Mouse (Mus musculus) left cerebral cortex, adult 2 months (tissue): ENCODE results near the gene Gm10320. TPM values are rescaled to one million over a fixed set of nuclear protein-coding genes. Genes with fewer than 3 reads are reported as not detected.
A peak's percentile ranks its signal among the peaks of the same experiment; 100 is the strongest.

Experiments used
- DNase-seq, 2 experiments: peaks; one replicate each; pipeline ENCODE4 v3.0.0; 2021 to 2022; ENCODE audit warnings: low spot score in 2 of 2, mixed read lengths in 1 of 2; ENCODE audit errors: extremely low spot score in 1 of 2
- H3K27ac ChIP-seq: fragments of 200-600 bp; 2 replicates; pipeline ENCODE4 v1.8.1; 2022
- H3K4me3 ChIP-seq: fragments of 200-600 bp; 2 replicates; pipeline ENCODE4 v1.8.1; 2022
- CTCF ChIP-seq: fragments of 200-600 bp; IDR thresholded peaks from 2 replicates; pipeline ENCODE4 v1.8.1; 2022; ENCODE audit warnings: antibody characterized with exemption, mild to moderate bottlenecking, moderate library complexity
- intact Hi-C: fragments of 180-260 bp; cut with DNase I; formaldehyde crosslinking; loops from one replicate; pipeline ENCODE4 v1.15.1; 2025
- total RNA-seq, 2 experiments: library from RNA; stranded (reverse); gene quantifications; 2 replicates each; pipeline ENCODE4 v1.2.3; 2021

Gene Gm10320
- total RNA-seq, 2 experiments from 2014 or later = not detected

DNA sequence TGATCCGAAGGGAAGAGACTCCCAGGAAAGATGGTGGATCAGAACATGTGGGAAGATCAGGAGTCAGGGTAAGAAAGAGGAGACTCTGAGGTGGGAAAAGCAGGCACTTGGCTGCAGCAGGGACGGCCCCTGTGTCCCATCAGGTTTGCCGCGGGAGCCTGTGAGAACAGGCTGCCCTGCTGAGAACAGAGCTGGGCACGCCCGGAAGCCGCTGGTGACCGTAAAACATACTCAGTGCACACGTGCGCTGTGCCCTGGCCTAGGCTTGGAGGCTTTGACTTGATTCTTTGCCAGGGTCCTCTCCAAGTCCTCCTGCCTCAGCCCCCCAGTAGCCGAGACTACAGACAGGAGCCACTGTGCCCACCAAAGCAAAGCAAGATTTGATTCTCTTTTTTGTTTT is 26.5 kb upstream of the Gm10320 start:
- Histone ChIP-seq H3K27ac (no peak overlapping the region), H3K4me3 (no peak overlapping the region)
- intact Hi-C loops = no loop called here
- peak in 1 of 2 experiments; percentile 1 for DNase-seq
- TF ChIP-seq CTCF = no peak

DNA sequence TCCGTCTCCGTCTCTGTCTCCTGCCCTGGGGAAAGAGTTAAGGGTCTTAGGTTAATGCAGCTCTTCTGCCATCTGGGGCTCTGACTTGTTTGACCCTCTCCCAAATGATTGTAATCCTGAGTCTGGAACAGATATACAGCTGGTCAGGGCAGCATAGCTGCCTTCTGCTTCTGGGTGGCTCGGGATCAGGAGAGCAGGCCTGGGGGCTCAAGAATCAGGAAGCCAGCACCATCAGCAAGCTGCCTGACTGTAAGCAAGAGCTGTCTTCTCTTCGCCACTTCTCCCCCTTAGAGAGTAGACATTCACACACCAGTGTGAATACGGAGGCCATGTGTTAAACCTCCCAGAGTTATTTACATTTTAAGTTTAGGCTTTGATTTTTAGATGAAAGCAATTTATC is 25.9 kb upstream of the Gm10320 start:
- intact Hi-C loops = no loop called here
- no peak for TF ChIP-seq CTCF
- DNase-seq = peak in 1 of 2 experiments; percentile 3
- Histone ChIP-seq H3K27ac (no peak overlapping the region), H3K4me3 (no peak overlapping the region)

DNA sequence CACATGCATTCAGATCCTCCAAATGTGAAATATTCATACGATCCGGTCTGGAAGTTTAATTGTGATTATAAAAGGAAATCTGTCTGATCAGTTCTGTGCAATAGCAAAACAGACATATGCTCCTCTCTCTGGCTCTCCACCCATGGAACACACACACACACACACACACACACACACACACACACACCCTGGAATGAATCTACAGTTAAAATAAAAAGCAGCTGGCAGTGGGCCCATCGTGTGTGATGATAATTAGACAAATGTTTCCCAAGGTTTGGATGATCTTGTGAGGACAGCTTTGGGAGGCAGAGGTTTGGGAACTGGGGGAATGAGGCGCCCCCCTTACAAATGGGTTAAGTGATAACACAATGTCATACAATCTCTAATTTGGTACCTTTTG is 25.2 kb upstream of the Gm10320 start:
- Histone ChIP-seq H3K27ac (no peak overlapping the region), H3K4me3 (no peak overlapping the region)
- intact Hi-C loops = no loop called here
- no peak for DNase-seq
- no peak for TF ChIP-seq CTCF

DNA sequence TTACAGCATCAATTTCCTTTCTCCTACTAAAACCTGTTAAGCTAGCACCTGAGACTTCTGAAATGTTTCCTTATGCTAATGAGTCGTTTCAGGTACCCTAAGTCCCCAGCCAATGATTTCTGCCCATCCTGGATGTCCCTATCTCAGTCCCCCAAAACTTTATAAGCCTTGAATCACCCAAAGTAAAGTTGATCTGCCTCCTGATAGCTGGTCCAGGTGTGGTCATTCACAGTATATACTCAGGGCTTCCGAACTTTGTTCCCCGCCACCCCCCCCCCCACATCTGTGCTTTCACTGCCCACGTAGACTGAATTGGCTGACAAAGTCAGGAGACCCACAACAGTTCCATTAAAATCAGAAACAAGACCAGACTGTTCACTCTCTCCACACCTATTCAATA is 20.3 kb upstream of the Gm10320 start:
- Histone ChIP-seq H3K4me3 (no peak overlapping the region), H3K27ac (no peak overlapping the region)
- DNase-seq = no peak
- no peak for TF ChIP-seq CTCF
- intact Hi-C loops = no loop called here

DNA sequence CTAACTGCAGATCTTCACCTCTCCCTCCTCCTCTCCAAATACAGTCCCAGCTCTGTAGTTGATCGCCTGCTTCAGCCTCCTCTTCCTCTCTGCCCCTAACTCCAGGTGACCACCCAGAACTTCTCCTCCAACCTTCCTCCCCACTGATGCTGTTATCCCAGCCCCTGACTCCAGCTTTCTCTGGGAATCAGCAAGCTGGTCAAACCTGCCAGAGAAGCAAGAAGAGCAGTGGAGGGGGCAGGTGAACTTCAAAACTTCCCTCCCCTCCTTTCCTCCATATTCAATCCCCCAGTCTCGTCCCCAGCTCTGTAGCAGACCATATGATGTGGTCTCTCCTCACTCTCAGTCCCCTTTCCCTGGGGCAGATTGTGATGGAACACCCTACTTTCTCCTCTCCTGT is 15.9 kb upstream of the Gm10320 start:
- DNase-seq = no peak
- no peak overlapping the region for H3K27ac ChIP-seq
- intact Hi-C loops = no loop called here

DNA sequence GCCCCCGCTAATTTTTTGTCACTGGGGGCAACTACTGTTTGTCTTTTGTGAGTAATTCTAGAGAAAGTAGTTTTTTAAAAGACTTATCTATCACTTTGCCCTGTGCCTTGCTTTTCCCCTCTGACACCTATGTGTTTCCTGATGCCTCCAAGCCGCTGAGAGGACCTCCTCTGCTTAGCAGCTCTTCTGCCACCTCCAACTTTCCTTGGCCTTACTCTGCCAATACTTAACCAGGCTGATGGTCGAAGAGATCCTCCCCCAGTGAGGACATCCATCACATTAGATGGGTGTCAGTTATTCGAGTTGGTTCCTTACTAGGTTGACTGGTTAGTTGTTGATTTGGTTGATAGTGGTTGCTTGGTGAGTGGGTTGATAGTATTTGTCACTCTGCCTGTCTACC is 14.7 kb upstream of the Gm10320 start:
- no peak for DNase-seq
- intact Hi-C loops = no loop called here
- H3K27ac ChIP-seq = no peak overlapping the region
- H3K4me3 ChIP-seq = no peak overlapping the region
- no peak for TF ChIP-seq CTCF

More for the DNA sequence above, 15.9 kb upstream of the Gm10320 start:
- H3K4me3 ChIP-seq = no peak overlapping the region
- no peak for TF ChIP-seq CTCF

DNA sequence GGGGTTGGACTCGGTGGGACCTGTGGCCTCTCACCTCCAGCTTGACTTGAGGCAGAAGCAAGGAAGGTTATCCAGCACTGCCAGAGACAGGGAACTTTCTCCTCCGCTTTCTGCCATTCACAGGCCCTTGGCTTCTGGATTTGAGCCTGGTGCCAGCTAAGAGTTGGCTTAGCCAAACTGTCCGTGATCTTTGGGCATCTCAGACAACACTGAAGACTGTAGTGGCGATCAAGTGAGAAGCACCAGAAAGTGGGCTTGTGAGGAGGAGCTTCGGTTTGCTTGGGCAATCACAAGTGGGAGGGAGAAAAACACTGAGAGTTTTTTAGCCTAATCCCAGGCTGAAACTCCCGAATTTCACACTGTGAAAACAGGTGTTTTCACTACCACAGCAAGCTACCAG is 14.2 kb upstream of the Gm10320 start:
- DNase-seq = no peak
- Histone ChIP-seq H3K4me3 (no peak overlapping the region), H3K27ac (no peak overlapping the region)
- TF ChIP-seq CTCF = no peak
- intact Hi-C loops = no loop called here

DNA sequence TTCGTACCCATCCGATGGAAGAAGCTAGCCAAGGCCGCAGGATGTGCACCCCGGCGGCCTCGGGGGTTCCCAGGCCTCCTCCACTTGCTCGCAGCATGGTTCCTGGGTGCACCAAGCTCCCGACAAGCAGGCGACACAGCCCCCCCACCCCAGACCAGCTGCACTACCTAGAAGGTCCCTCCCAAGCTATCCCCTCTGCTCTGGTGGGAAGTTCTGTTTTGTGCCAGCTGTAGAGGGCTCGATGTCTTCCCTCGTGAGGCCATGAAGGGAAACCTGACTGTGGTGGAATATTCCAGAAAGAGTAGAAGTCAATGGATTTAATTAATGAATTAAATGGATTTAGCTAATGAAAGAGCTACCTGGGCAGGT is 13.7 kb upstream of the Gm10320 start:
- no peak for TF ChIP-seq CTCF
- DNase-seq = no peak
- intact Hi-C loops = no loop called here
- no peak overlapping the region for H3K27ac ChIP-seq
- no peak overlapping the region for H3K4me3 ChIP-seq

DNA sequence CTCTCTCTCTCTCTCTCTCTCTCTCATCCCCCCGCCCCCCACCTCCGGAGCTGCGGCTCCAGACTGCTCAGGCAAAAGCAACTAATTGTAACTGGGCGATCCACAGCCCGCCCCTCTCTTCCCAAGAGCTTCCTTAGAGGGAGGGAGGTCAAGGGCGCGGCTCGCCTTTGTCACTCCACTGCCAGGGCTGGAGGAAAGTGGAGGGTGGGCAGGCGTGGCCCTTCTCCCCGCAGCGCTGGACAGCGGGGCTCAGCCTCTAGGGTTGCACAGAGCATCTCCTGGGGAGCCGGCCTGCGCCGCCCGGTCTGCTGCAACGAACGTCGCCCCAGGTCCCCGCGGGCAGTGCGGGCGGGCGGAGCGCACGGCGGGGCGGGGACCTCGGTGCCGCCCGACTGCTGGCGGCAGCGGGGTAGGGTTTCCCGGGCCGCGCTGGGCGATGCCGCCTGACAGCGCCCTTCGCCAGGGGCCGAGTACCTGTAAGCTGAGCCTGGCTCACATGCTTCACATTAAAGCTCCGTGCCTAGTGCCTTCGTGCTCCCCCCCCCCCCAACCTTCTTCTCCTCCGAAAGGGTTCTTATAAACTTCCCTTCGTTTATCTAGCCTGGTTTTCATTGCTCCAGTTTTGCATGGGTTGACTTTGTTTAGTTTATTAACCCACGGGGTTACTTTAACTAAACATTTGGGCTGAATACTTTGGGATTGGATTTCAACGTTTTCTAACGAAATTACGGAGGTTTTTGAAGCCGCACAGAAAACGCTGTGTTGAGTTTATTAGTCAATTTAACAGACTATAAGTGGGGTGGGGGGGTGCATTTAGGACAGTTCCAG is 13.1 kb upstream of the Gm10320 start:
- DNase-seq = no peak
- H3K4me3 ChIP-seq = no peak overlapping the region
- intact Hi-C loops = loop anchor here (5.0 kb wide), 1 partner anchor 82 kb away; no protein-coding TSS in a partner anchor
- H3K27ac ChIP-seq = no peak overlapping the region
- no peak for TF ChIP-seq CTCF

DNA sequence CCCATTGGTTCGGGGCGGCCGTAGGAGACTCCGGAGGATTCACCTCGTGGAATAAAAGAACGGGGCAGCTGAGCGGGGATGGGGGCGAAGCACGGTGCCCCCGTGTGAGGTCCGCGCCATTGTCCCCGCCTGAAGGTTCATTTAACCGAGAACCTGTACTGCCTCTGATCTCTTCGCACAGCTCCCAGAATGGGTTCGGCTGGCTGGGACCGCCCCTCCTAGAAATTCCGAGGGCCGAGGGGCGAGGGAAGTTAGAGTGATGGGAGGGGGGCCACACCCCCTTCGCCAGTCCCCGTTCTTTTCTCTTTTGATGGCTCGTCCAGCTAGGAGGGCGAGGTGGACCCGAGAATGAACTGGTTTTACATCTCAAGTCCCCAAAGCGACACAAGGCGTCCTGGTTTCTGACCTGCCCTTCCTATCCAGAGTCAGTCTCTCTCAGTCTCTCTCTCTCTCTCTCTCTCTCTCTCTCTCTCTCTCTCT is 12.4 kb upstream of the Gm10320 start:
- no peak for DNase-seq
- Histone ChIP-seq H3K27ac (no peak overlapping the region), H3K4me3 (no peak overlapping the region)
- TF ChIP-seq CTCF = no peak
- intact Hi-C loops = loop anchor here (5.0 kb wide), 1 partner anchor 83 kb away; no protein-coding TSS in a partner anchor

DNA sequence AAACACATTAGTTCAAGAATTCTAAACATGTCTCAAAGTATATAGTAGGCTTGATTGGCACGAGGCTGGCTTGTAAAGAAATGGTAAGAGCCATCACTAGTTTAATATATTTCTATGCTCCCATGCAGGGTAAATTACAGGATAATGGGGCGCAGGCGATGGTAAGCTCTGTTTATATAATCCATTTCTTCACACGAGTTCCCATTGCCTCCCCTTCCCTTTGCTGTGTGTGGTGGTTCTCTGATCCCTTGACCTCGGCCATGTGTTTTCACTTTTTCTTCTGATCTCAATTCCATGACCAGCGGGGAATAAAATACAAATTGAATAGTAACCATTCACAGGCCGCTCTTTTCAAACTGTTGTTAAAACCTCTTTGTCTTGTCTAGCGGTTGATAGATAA is 11.8 kb upstream of the Gm10320 start:
- intact Hi-C loops = loop anchor here (5.0 kb wide), 1 partner anchor 84 kb away; no protein-coding TSS in a partner anchor
- no peak for DNase-seq
- Histone ChIP-seq H3K4me3 (no peak overlapping the region), H3K27ac (no peak overlapping the region)
- TF ChIP-seq CTCF = no peak

DNA sequence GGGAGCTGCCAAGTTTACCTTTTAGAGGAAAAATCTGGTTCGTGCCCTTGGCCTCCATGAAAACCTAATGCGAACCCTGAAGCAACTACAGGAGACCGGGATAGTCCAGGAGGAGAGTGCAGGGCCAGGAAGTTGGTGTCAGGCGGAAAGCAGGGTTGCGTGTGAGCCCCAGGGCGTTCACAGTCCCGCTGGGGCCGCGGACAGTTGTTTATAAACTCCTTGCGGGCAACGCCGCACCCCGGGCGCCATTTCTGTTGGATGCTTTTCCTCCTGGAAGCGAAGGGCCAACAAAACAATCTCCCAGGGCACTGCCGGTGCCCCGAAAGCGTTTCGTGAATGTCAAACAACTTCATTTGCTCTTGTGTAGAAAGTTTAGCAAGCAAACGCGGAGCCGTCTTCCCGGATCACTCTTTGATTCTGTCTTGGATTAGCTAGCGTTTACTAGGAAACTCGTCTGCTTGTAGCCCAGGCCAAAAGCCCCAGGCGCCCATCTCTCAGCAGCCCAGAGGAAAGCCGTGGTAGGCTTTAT is 11.1 kb upstream of the Gm10320 start:
- H3K4me3 ChIP-seq = no peak overlapping the region
- intact Hi-C loops = loop anchor here (5.0 kb wide), 1 partner anchor 84 kb away; no protein-coding TSS in a partner anchor
- H3K27ac ChIP-seq = no peak overlapping the region
- no peak for TF ChIP-seq CTCF
- no peak for DNase-seq
